Mouse (Mus musculus): ENCODE measurements around the gene Cdyl2. TPM values are rescaled to one million over a fixed set of nuclear protein-coding genes. Genes with fewer than 3 reads are reported as not detected.

Cdyl2 gene
- total and polyA plus RNA-seq, 3 experiments: not detected

DNA sequence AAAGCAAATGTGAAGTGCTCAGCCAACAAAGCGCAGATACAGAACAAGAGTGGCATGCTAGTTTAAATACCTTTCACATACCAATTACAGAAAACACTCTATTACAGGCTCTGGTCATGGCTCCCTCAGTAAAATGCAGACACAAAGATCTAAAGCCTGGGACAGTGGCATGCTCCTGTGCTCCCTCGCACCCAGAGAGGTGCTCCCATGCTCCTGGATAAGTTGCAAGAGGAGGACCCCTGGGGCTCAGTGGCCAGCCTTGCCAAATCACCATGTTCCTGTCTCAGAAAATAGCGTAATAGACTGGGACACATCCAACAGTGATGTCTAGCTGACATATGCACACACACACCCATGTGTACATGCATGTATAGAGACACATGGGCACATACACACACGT, 98.4 kb downstream of the Cdyl2 start:
- no peak for DNase-seq (ENCODE audit: low read depth, low spot score)
- H3K79me2 ChIP-seq (ENCODE audit: control insufficient read depth, insufficient read depth, low read length, poor library complexity): no peaks in the 10 kb centered on the region
- H3K36me3 ChIP-seq (ENCODE audit: control insufficient read depth in 1 of 2, insufficient read depth in 2 of 2, low read length in 2 of 2): no peaks in the 10 kb centered on the region
- no peaks in the 10 kb centered on the region for H3K27me3 ChIP-seq (ENCODE audit: control insufficient read depth in 1 of 2, insufficient read depth in 2 of 2, low read length in 2 of 2)
- no peak for TF ChIP-seq MEF2A (IDR thresholded peaks at IDR 0.05; ENCODE audit: extremely low read depth, insufficient replicate concordance, low read depth, low read length, poor library complexity, severe bottlenecking)
- no peak for TF ChIP-seq GATA1 (IDR thresholded peaks at IDR 0.05; ENCODE audit: low read depth, low read length)
- no peak for TF ChIP-seq TBP (IDR thresholded peaks at IDR 0.05; ENCODE audit: low read depth, low read length)
- no peak for TF ChIP-seq USF2 (IDR thresholded peaks at IDR 0.05; ENCODE audit: borderline replicate concordance in 1 of 2, insufficient read depth in 1 of 2, low read depth in 1 of 2, low read length in 2 of 2)
- TF ChIP-seq RAD21 (IDR thresholded peaks at IDR 0.05; ENCODE audit: low read depth, low read length): no peak
- TF ChIP-seq E2F4 (IDR thresholded peaks at IDR 0.05; ENCODE audit: borderline replicate concordance, low read depth, low read length): no peak
- TF ChIP-seq ZKSCAN1 (IDR thresholded peaks at IDR 0.05; ENCODE audit: low read depth, low read length): no peak
- no peak for TF ChIP-seq POLR2AphosphoS5 (IDR thresholded peaks at IDR 0.05; ENCODE audit: borderline replicate concordance, low read depth, low read length)
- TF ChIP-seq CHD2 (IDR thresholded peaks at IDR 0.05; ENCODE audit: low read length): no peak
- no peak for TF ChIP-seq MYB (IDR thresholded peaks at IDR 0.05; ENCODE audit: low read depth, low read length)
- TF ChIP-seq CTCF (IDR thresholded peaks at IDR 0.05 in 2 of 3, conservative IDR thresholded peaks at IDR 0.05 in 1 of 3; ENCODE audit: control insufficient read depth in 1 of 3, insufficient read depth in 1 of 3, low read depth in 2 of 3, low read length in 3 of 3, poor library complexity in 1 of 3, severe bottlenecking in 1 of 3): no peak
- TF ChIP-seq CHD1 (IDR thresholded peaks at IDR 0.05; ENCODE audit: low read depth, low read length): no peak
- no peaks in the 10 kb centered on the region for H3K4me1 ChIP-seq (ENCODE audit: control insufficient read depth in 1 of 2, insufficient read depth in 2 of 2, low read length in 2 of 2)
- H3K4me3 ChIP-seq (ENCODE audit: control insufficient read depth in 1 of 2, insufficient read depth in 1 of 2, low read depth in 2 of 2, low read length in 2 of 2): no peak overlapping the region
- H3K9me3 ChIP-seq (replicated peaks; ENCODE audit: insufficient read depth, low read length): no peaks in the 10 kb centered on the region
- no peak overlapping the region for H3K9ac ChIP-seq (ENCODE audit: control insufficient read depth, low read depth, low read length, poor library complexity, severe bottlenecking)
- no peak overlapping the region for H3K27ac ChIP-seq (ENCODE audit: control insufficient read depth, low read depth, low read length)

DNA sequence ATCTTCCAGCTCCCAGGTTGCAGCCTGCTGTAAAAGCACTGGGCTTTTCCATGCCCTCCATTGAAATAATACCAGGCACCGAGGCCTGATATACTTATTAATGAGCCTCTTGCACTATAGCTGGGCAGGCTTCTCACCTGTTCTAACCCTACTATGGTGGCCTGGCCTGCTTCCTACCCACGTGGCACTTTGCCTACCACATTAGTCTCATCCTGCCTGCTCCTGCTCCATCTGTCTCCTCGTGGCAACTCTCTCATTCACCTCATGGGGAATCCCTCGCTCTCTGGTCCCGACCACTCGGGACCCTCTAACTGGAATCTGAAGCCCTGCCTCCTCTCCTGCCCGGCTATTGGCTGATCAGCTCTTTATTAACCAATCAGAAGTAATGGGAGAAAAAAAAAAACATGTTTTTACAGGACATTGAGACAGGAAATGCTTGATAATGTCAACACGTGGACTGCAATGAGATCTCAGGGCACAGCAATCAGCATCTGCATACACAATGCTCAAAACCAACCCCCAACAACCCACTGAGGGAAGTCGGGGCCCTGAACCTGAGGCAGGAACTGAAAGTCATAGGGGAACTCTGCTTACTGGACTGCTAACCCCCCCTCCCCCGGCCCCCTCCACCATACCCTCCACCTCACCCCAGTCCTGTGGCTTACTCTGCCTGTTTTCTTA, 99.2 kb downstream of the Cdyl2 start:
- Histone ChIP-seq H3K4me3 (ENCODE audit: control insufficient read depth in 1 of 2, insufficient read depth in 1 of 2, low read depth in 2 of 2, low read length in 2 of 2) (no peak overlapping the region), H3K9me3 (replicated peaks; ENCODE audit: insufficient read depth, low read length) (no peaks in the 10 kb centered on the region), H3K27me3 (ENCODE audit: control insufficient read depth in 1 of 2, insufficient read depth in 2 of 2, low read length in 2 of 2) (no peaks in the 10 kb centered on the region), H3K4me1 (ENCODE audit: control insufficient read depth in 1 of 2, insufficient read depth in 2 of 2, low read length in 2 of 2) (no peaks in the 10 kb centered on the region), H3K79me2 (ENCODE audit: control insufficient read depth, insufficient read depth, low read length, poor library complexity) (no peaks in the 10 kb centered on the region), H3K9ac (ENCODE audit: control insufficient read depth, low read depth, low read length, poor library complexity, severe bottlenecking) (no peak overlapping the region), H3K27ac (ENCODE audit: control insufficient read depth, low read depth, low read length) (no peak overlapping the region), H3K36me3 (ENCODE audit: control insufficient read depth in 1 of 2, insufficient read depth in 2 of 2, low read length in 2 of 2) (no peaks in the 10 kb centered on the region)
- DNase-seq (ENCODE audit: low read depth, low spot score): no peak
- TF ChIP-seq GATA1 (IDR thresholded peaks at IDR 0.05; ENCODE audit: low read depth, low read length): no peak

DNA sequence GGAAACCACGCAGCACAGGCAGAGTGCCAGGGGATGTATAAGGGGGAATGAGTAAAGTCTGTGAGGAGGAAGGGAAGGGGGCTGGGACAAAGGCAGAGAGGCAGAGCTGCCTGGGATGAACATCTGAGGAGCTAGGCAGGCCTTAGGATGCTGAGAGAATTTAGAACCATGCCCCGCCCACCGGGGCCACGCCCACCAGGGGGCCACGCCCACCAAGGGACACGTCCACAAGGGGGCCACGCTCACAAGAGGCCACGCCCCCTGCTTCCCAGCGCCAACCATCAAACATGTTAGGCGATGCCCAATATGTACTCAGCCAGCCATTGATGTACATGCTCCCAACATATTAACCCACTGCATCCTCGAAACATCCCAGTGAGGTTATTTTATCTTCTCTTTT, 102.7 kb downstream of the Cdyl2 start:
- Histone ChIP-seq H3K27me3 (ENCODE audit: control insufficient read depth in 1 of 2, insufficient read depth in 2 of 2, low read length in 2 of 2) (no peaks in the 10 kb centered on the region), H3K36me3 (ENCODE audit: control insufficient read depth in 1 of 2, insufficient read depth in 2 of 2, low read length in 2 of 2) (no peaks in the 10 kb centered on the region), H3K9ac (ENCODE audit: control insufficient read depth, low read depth, low read length, poor library complexity, severe bottlenecking) (no peak overlapping the region), H3K79me2 (ENCODE audit: control insufficient read depth, insufficient read depth, low read length, poor library complexity) (no peaks in the 10 kb centered on the region), H3K4me1 (ENCODE audit: control insufficient read depth in 1 of 2, insufficient read depth in 2 of 2, low read length in 2 of 2) (no peaks in the 10 kb centered on the region), H3K27ac (ENCODE audit: control insufficient read depth, low read depth, low read length) (no peak overlapping the region), H3K4me3 (ENCODE audit: control insufficient read depth in 1 of 2, insufficient read depth in 1 of 2, low read depth in 2 of 2, low read length in 2 of 2) (no peak overlapping the region), H3K9me3 (replicated peaks; ENCODE audit: insufficient read depth, low read length) (no peaks in the 10 kb centered on the region)
- TF ChIP-seq CTCF (IDR thresholded peaks at IDR 0.05 in 2 of 3, conservative IDR thresholded peaks at IDR 0.05 in 1 of 3; ENCODE audit: control insufficient read depth in 1 of 3, insufficient read depth in 1 of 3, low read depth in 2 of 3, low read length in 3 of 3, poor library complexity in 1 of 3, severe bottlenecking in 1 of 3) (no peak), MEF2A (IDR thresholded peaks at IDR 0.05; ENCODE audit: extremely low read depth, insufficient replicate concordance, low read depth, low read length, poor library complexity, severe bottlenecking) (no peak), ZC3H11A (IDR thresholded peaks at IDR 0.05; ENCODE audit: low read depth, low read length) (no peak), RCOR1 (IDR thresholded peaks at IDR 0.05; ENCODE audit: low read depth, low read length) (no peak), KAT2A (conservative IDR thresholded peaks at IDR 0.05; ENCODE audit: low read depth, low read length) (no peak), RAD21 (IDR thresholded peaks at IDR 0.05; ENCODE audit: low read depth, low read length) (no peak), UBTF (IDR thresholded peaks at IDR 0.05; ENCODE audit: borderline replicate concordance, insufficient read depth, low read depth, low read length) (no peak)
- DNase-seq (ENCODE audit: low read depth, low spot score): no peak

Data from MEL (cell line).